Mouse (Mus musculus) myocyte (in vitro differentiated cells): Measurements from ENCODE around the gene Med1. TPM values are rescaled to one million over a fixed set of nuclear protein-coding genes. Genes with fewer than 3 reads are reported as not detected.
A peak's percentile ranks its signal among the peaks of the same experiment; 100 is the strongest.
"Not testable (repeated sequence)": the region's sequence is repeated elsewhere in the genome, so short reads cannot be mapped to it uniquely, and the experiment has no call there.

ENCODE experiments used
- H3K27me3 ChIP-seq: one replicate; pipeline ENCODE4 v1.6.1; 2011; ENCODE audit not compliant: control insufficient read depth, insufficient read depth, insufficient read length
- H3K36me3 ChIP-seq: one replicate; pipeline ENCODE4 v1.6.1; 2011; ENCODE audit not compliant: control insufficient read depth, insufficient read depth
- H3K4me2 ChIP-seq: one replicate; pipeline ENCODE4 v1.6.1; 2011; ENCODE audit warnings: low read depth, control low read depth
- H3K4me3 ChIP-seq: one replicate; pipeline ENCODE4 v1.5.1; 2011; ENCODE audit warnings: mild to moderate bottlenecking, control low read depth, moderate library complexity
- H3K79me2 ChIP-seq: one replicate; pipeline ENCODE4 v1.6.1; 2011; ENCODE audit not compliant: control insufficient read depth, insufficient read depth
- H3ac ChIP-seq: one replicate; pipeline ENCODE4 v1.6.1; 2011; ENCODE audit not compliant: control insufficient read depth, insufficient read length
- CEBPB ChIP-seq: IDR thresholded peaks from 2 replicates; pipeline ENCODE4 v1.6.1; 2011; ENCODE audit warnings: mild to moderate bottlenecking, moderate library complexity; ENCODE audit not compliant: poor library complexity, insufficient read depth, severe bottlenecking
- E2F4 ChIP-seq: IDR thresholded peaks from one replicate; pipeline ENCODE4 v1.6.1; 2011; ENCODE audit warnings: mild to moderate bottlenecking, control low read depth, moderate library complexity; ENCODE audit not compliant: insufficient read depth
- MAX ChIP-seq: IDR thresholded peaks from one replicate; pipeline ENCODE4 v1.6.1; 2011; ENCODE audit warnings: low read depth, mild to moderate bottlenecking, control low read depth
- MYOD1 ChIP-seq, 3 experiments: IDR thresholded peaks; one replicate each; pipeline ENCODE4 v1.6.1; 2011; ENCODE audit warnings: control low read depth in 2 of 3, low read depth in 2 of 3, mild to moderate bottlenecking in 2 of 3, moderate library complexity in 1 of 3; ENCODE audit not compliant: insufficient read length in 2 of 3, control insufficient read depth in 1 of 3
- MYOG ChIP-seq, 3 experiments: IDR thresholded peaks; one replicate each; pipeline ENCODE4 v1.6.1; 2011; ENCODE audit warnings: control low read depth in 2 of 3, low read depth in 2 of 3, mild to moderate bottlenecking in 2 of 3; ENCODE audit not compliant: insufficient read length in 2 of 3, control insufficient read depth in 1 of 3, insufficient read depth in 1 of 3
- POLR2A ChIP-seq: IDR thresholded peaks from one replicate; pipeline ENCODE4 v1.6.1; 2011; ENCODE audit warnings: low read depth, mild to moderate bottlenecking, control low read depth, moderate library complexity; ENCODE audit not compliant: insufficient read length
- POLR2AphosphoS2 ChIP-seq: IDR thresholded peaks from one replicate; pipeline ENCODE4 v1.6.1; 2011; ENCODE audit warnings: low read depth, control low read depth; ENCODE audit not compliant: insufficient read length
- REST ChIP-seq: IDR thresholded peaks from one replicate; pipeline ENCODE4 v1.6.1; 2011; ENCODE audit warnings: mild to moderate bottlenecking, control low read depth, moderate library complexity; ENCODE audit not compliant: insufficient read depth, insufficient read length
- SRF ChIP-seq: IDR thresholded peaks from one replicate; pipeline ENCODE4 v1.6.1; 2011; ENCODE audit warnings: low read depth; ENCODE audit not compliant: control insufficient read depth, insufficient read length
- TCF12 ChIP-seq: IDR thresholded peaks from one replicate; pipeline ENCODE4 v1.6.1; 2011; ENCODE audit warnings: mild to moderate bottlenecking, control low read depth; ENCODE audit not compliant: poor library complexity, insufficient read depth, severe bottlenecking
- TCF3 ChIP-seq: IDR thresholded peaks from one replicate; pipeline ENCODE4 v1.6.1; 2011; ENCODE audit warnings: low read depth, control low read depth; ENCODE audit not compliant: insufficient read length
- USF1 ChIP-seq: IDR thresholded peaks from one replicate; pipeline ENCODE4 v1.6.1; 2011; ENCODE audit warnings: low read depth, mild to moderate bottlenecking, control low read depth, moderate library complexity
- polyA plus RNA-seq: library from polyadenylated mRNA; unstranded; fragments of >200 nt; fragmentation: generic; extraction: Trizol; gene quantifications from one replicate; pipeline ENCODE4 v1.2.1, GENCODE M21; 2012; ENCODE audit warnings: missing spikeins

Gene Med1
- 15.9 TPM for polyA plus RNA-seq

DNA sequence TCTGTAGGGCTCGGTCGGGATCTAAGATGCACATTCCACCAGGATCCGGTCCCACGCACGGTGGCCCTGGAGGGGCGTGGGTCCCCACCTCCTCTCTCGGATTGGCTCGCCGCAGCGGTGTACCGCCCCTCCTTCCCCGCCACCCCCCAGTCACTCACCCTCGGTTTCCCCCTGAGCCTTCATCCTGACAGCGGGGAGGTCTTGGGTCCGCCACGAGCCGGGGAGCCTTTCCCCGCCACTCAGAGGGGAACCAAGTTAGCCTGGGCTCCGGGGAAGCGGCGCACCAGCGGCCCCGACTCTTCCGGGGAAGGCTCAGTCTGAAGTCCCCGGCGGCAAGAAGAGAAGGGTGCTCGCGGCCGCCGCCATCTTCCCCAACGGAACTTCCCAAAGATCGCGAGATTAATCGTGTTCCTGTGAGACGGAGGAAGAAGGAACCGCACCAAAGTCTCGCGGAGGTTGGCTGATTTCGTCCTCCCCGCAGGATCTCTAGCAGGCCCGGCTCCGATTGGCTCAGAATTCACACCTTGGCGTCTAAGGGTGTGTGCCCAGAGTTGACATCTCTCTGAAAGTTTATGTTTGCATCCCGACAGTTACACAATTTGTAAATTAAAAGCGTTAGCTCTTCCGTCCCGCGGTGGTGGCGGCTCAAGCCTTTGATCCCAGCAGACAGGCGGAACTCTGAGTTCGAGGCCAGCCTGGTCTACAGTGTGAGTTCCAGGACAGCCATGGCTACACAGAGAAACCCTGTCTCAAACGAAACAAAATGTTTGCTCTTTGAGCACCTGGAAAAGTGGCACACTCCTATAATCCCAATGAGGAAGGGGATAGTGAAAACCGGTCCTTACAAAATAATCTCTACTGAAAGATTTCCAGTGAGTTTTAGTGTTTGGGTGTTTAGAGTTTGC lies at the start of gene Med1:
TSS of gene Med1 (minus strand) at position 393 of the 905 bp plus-strand sequence.
- peak; percentile 51 for TF ChIP-seq POLR2A
- TF ChIP-seq E2F4: no peak
- TF ChIP-seq POLR2AphosphoS2: peak; percentile 74
- H3ac ChIP-seq: peak within 1 kb of the TSS; percentile 36
- peak within 1 kb of the TSS; percentile 85 for H3K4me2 ChIP-seq
- H3K4me3 ChIP-seq: peak within 1 kb of the TSS; percentile 78
- H3K27me3 ChIP-seq: peaks cover 6% of the 10 kb centered on the region
- peaks cover 45% of the 10 kb centered on the region for H3K79me2 ChIP-seq
- H3K36me3 ChIP-seq: peaks cover 12% of the 10 kb centered on the region

DNA sequence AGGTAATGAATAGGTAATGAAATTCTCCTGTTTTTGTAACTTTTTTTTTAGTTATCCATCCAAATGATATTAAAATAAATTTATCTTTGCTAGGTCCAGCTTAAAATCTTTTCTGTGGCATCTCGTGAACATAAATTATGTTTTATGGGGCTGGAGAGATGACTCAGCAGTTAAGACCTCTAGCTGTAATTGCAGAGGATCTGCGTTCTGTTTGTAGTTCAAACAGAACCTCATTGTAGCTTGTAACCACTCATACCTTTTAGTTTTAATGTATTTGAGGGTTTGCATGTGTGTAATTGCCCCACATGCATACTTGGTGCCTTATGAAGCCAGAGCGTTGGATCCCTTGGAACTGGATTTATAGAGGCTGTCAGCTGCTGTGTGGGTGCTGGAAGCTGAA lies 45.9 kb upstream of the Med1 start:
- no peak overlapping the region for H3K4me2 ChIP-seq
- H3K79me2 ChIP-seq: no peaks in the 10 kb centered on the region
- H3K4me3 ChIP-seq: no peak overlapping the region
- no peaks in the 10 kb centered on the region for H3K27me3 ChIP-seq
- TF ChIP-seq MYOG (IDR thresholded peaks at IDR 0.05; ENCODE audit: control insufficient read depth in 1 of 3, insufficient read depth in 1 of 3, insufficient read length in 2 of 3, low read depth in 2 of 3): no peak
- TF ChIP-seq TCF12: no peak
- TF ChIP-seq MYOD1 (IDR thresholded peaks at IDR 0.05; ENCODE audit: control insufficient read depth in 1 of 3, insufficient read length in 2 of 3, low read depth in 2 of 3): no peak
- no peak for TF ChIP-seq CEBPB
- TF ChIP-seq REST: no peak
- H3ac ChIP-seq: no peak overlapping the region
- H3K36me3 ChIP-seq: peaks cover 87% of the 10 kb centered on the region

DNA sequence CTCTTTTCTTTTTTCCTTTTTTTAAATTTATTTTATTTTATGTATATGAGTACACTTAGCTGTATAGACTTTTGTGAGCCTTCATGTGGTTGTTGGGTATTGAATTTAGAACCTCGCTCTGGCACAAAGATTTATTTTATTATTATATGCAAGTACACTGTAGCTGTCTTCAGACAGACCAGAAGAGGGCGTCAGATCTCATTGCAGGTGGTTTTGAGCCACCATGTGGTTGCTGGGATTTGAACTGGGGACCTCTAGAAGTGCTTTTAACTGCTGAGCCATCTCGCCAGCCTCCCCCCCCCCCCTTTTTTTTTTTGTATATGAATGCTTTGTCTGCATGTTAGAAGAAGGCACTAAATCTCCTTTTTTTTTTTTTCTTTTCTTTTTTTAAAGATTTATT lies 45.3 kb upstream of the Med1 start:
- no peak overlapping the region for H3ac ChIP-seq
- peaks cover 81% of the 10 kb centered on the region for H3K36me3 ChIP-seq
- no peak for TF ChIP-seq SRF
- TF ChIP-seq MYOD1 (IDR thresholded peaks at IDR 0.05; ENCODE audit: control insufficient read depth in 1 of 3, insufficient read length in 2 of 3, low read depth in 2 of 3): no peak
- TF ChIP-seq POLR2AphosphoS2: no peak
- no peak for TF ChIP-seq TCF12
- no peak for TF ChIP-seq USF1
- TF ChIP-seq MAX: no peak
- no peak for TF ChIP-seq E2F4
- TF ChIP-seq CEBPB: no peak
- TF ChIP-seq REST: no peak
- TF ChIP-seq TCF3: no peak
- TF ChIP-seq POLR2A: no peak
- TF ChIP-seq MYOG (IDR thresholded peaks at IDR 0.05; ENCODE audit: control insufficient read depth in 1 of 3, insufficient read depth in 1 of 3, insufficient read length in 2 of 3, low read depth in 2 of 3): no peak
- H3K4me3 ChIP-seq: no peak overlapping the region
- no peak overlapping the region for H3K4me2 ChIP-seq
- no peaks in the 10 kb centered on the region for H3K79me2 ChIP-seq
- H3K27me3 ChIP-seq: no peaks in the 10 kb centered on the region

DNA sequence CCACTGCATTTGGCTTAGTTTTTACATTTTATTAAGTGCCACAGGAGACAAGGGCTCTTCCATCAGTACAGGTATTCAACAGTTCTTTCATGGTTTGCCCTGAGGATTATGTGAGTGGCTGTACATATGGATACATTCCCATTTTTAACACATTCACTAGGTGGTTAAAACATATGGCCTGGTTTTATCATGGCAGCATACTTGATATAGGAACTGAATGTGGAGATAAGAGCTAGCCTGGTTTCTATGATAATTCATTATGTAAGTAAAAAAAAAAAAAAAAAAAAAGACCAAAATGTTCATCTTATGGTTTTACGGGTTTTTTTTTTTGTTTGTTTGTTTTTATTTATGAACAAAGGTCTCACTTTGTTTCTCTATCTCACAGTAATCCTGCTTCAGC lies 33.3 kb upstream of the Med1 start:
- Histone ChIP-seq H3K27me3 (no peaks in the 10 kb centered on the region), H3K79me2 (no peaks in the 10 kb centered on the region), H3K4me3 (no peak overlapping the region), H3K36me3 (peaks cover 94% of the 10 kb centered on the region), H3ac (no peak overlapping the region), H3K4me2 (no peak overlapping the region)
- TF ChIP-seq CEBPB (no peak), E2F4 (no peak), TCF3 (no peak), MAX (no peak), USF1 (no peak), POLR2A (no peak), MYOG (IDR thresholded peaks at IDR 0.05; ENCODE audit: control insufficient read depth in 1 of 3, insufficient read depth in 1 of 3, insufficient read length in 2 of 3, low read depth in 2 of 3) (no peak), POLR2AphosphoS2 (no peak), TCF12 (no peak), SRF (no peak), MYOD1 (IDR thresholded peaks at IDR 0.05; ENCODE audit: control insufficient read depth in 1 of 3, insufficient read length in 2 of 3, low read depth in 2 of 3) (no peak), REST (no peak)

DNA sequence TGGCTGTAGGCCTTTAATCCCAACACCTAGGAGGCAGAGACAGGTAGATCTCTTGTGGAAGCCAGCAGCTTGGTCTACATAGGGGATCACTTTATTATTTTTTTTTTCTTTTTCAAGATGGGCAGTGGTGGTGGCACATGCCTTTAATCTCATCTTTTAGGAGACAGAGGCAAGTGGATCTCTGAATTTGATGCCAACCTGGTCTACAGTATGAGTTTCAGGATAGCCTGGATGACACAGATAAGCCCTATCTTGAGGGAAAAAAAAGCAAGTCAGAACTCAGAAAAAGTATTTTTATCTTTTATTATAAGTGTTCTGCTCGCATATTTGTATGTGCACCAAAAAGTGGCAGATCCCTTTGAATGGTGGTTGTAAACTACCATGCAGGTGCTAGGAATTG lies 20.2 kb upstream of the Med1 start:
- peaks cover 64% of the 10 kb centered on the region for H3K36me3 ChIP-seq
- no peak for TF ChIP-seq MYOD1 (IDR thresholded peaks at IDR 0.05; ENCODE audit: control insufficient read depth in 1 of 3, insufficient read length in 2 of 3, low read depth in 2 of 3)
- no peak for TF ChIP-seq MYOG (IDR thresholded peaks at IDR 0.05; ENCODE audit: control insufficient read depth in 1 of 3, insufficient read depth in 1 of 3, insufficient read length in 2 of 3, low read depth in 2 of 3)
- no peak for TF ChIP-seq SRF
- TF ChIP-seq TCF12: no peak
- TF ChIP-seq POLR2AphosphoS2: no peak
- no peak for TF ChIP-seq USF1
- TF ChIP-seq MAX: no peak
- TF ChIP-seq REST: no peak
- no peak for TF ChIP-seq TCF3
- no peak for TF ChIP-seq E2F4
- H3K27me3 ChIP-seq: no peaks in the 10 kb centered on the region
- no peak overlapping the region for H3K4me3 ChIP-seq
- no peak overlapping the region for H3K4me2 ChIP-seq
- no peak overlapping the region for H3ac ChIP-seq
- peaks cover 53% of the 10 kb centered on the region for H3K79me2 ChIP-seq

DNA sequence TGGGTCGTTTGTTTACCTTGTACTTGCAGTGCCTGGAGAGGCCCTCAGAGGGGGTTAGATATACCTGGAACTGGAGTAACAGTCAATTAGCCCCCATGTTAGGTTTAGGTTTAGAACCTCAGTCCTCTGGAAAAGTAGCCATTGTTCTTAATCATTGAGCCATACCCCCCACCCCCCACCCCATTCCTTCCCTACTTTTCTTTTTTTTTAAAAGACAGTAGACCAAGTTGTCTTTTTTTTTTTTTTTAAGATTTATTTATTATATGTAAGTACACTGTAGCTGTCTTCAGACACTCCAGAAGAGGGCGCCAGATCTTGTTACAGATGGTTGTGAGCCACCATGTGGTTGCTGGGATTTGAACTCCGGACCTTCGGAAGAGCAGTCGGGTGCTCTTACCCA lies 16.6 kb upstream of the Med1 start:
- not testable (repeated sequence) for H3K27me3 ChIP-seq, H3K4me3 ChIP-seq, H3ac ChIP-seq, H3K4me2 ChIP-seq
- peaks cover 50% of the 10 kb centered on the region for H3K36me3 ChIP-seq
- H3K79me2 ChIP-seq: peaks cover 76% of the 10 kb centered on the region

DNA sequence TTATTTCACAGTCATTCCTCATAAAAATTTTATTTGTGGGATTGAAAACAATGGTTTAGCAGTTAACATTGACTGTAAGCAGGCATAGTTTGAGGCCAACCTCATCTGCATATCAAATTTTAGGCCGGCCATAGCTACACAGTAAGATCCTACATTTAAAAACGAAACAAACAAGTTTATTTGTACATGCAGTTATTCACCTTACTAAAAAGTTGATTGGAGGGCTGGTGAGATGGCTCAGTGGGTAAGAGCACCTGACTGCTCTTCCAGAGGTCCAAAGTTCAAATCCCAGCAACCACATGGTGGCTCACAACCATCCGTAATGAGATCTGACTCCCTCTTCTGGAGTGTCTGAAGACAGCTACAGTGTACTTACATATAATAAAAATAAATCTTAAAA lies 13.2 kb upstream of the Med1 start:
- Histone ChIP-seq H3K4me2 (peak overlapping the region; percentile 80), H3K36me3 (peaks cover 20% of the 10 kb centered on the region), H3K79me2 (peaks cover 66% of the 10 kb centered on the region)
- not testable (repeated sequence) for H3ac ChIP-seq, H3K4me3 ChIP-seq, H3K27me3 ChIP-seq
